Mouse (Mus musculus) frontal cortex, postnatal 14 days (tissue): ENCODE measurements around the gene Atp5j.

Experiments
- DNase-seq, 2 experiments: peaks; one replicate each; pipeline ENCODE4 v3.0.0; 2022; ENCODE audit warnings: low spot score in 2 of 2

Gene Atp5j

DNA sequence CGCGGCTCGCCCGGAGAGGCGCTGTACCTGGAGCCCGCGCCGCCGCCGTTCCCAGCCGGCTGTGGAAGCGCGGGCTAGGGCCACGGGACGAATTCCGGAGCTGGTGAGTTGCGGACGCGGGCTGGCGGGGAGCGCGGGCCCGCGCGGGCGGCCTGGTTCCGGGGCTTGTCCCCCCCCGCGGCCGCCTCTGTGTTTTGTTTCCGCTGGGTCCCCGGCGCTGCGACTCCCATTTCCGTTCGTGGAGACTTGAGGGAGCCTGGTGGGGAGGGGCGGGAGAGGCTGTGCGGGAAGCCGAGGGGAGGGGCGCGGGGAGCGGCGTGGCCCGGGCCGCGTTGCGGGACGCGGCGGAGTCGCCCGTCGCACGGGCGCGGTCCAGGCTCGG, at the start of gene Atp5j:
Atp5j (minus strand) TSS at position 185 of the 382 bp plus-strand sequence.
- peak; percentile 66 to 76 for DNase-seq

DNA sequence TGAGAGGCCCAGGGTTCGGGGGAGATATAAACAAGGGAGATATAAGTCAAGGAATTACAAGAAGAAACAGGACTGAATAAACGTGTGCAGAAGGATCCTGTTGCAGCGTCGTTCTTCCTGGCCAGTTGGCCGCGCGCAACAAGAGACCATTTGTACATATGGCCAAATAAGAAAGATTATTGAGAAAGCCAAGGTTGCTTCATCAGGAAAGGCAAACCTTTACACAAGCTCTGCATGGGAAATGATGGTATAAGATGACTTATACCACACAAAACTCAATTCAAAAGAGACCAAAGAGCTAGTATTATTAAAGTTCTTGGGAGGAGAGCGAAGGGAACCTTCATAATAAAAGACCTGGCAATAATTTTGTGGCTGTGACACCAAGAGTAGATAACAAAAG, 49.1 kb upstream of the Atp5j start:
- DNase-seq = no peak

- DNase-seq = no peak
Observed at GRCm38 (mm10) chr16:84881754-84882321, 46.4 kb upstream of the Atp5j start.

- DNase-seq = no peak
Observed at GRCm38 (mm10) chr16:84881168-84881567, 45.7 kb upstream of the Atp5j start.

DNA sequence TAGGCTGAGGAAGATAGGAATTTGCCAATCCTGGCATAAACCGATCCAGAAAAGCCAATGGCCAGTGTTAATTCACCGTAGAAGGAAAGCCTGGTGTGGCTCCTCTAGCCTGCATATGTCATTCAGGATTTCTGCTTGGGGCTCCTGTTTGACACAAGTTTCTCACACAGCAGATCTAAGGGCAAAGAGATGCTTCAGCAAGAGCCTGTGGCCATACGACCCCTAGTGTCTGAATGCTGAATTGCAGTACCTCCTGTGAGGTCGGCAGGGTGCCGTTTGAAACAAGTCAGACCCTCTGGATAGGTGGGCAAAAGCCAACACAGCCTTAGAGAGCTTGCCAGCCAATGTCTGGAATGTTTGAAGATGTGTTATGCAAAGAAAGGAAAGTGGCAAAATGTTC, 43.7 kb upstream of the Atp5j start:
- DNase-seq = peak; percentile 12 to 56

DNA sequence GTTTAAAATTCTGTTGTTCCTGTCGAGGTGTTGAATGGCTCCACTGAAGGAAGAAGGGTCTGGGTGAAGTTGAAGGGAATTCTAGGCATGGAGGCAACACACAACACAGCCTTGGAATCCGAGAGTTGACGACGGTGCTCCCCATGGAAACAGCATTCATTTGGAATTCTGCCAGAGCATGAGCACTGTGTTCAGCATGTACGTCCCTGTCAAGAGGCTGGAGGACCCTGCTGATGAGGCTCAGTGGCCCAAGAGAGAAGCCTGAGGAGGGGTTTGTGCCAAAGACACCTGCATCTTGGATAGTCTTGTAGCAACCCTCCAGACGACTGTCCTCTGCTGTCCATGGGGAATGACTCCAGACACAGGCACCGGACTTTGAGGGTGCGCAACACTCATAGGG, 40.7 kb upstream of the Atp5j start:
- peak; percentile 9 to 13 for DNase-seq

GRCm38 (mm10) chr16:84875718-84876035, 40.3 kb upstream of the Atp5j start:
- DNase-seq = no peak

GRCm38 (mm10) chr16:84875012-84875717, 39.7 kb upstream of the Atp5j start:
- DNase-seq = peak; percentile 13 to 17

- DNase-seq = no peak
Observed at GRCm38 (mm10) chr16:84873805-84874204, 38.4 kb upstream of the Atp5j start.

DNA sequence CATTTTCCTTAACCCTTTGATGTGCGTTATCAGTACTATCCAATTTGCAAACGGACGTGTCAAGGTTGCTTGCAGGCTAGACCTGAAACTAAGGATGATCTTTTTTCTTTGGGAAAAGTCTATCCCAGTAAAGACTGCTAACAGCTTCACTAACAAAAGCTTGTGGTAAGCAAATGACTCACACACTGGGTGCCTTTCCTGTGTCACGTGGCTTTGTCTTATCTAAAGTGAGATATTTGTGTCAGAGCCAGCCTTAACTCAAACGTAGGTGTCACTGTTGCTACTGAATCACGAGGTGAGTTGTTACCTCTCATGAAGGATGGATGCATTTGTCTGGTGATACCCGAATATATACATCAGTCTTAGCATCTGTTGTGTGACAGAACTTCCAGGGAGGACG, 29.2 kb upstream of the Atp5j start:
- DNase-seq = no peak

- no peak for DNase-seq
Observed at GRCm38 (mm10) chr16:84853492-84853891, 18.1 kb upstream of the Atp5j start.

DNA sequence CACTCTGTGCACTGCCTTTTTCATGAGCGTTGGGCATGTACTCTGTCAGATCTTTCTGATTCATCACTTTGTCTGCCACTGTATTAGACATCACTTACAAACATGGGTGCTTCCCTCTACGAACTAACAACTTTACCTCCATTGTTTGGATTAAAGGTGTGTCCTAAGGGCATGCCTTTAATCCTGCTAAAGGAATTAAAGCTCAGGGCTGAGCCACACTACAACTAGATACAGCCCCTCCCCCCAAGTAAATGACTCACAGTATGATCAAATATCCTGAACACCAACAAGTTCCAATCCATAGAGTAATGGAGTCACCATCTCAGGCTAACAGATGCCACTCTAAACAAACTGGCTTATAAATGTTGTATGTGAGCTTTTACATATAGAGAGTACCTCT, 3.2 kb upstream of the Atp5j start:
- no peak for DNase-seq

- peak; percentile 24 to 34 for DNase-seq
Observed at GRCm38 (mm10) chr16:84835823-84836743, 658 bp upstream of the Atp5j start.

DNA sequence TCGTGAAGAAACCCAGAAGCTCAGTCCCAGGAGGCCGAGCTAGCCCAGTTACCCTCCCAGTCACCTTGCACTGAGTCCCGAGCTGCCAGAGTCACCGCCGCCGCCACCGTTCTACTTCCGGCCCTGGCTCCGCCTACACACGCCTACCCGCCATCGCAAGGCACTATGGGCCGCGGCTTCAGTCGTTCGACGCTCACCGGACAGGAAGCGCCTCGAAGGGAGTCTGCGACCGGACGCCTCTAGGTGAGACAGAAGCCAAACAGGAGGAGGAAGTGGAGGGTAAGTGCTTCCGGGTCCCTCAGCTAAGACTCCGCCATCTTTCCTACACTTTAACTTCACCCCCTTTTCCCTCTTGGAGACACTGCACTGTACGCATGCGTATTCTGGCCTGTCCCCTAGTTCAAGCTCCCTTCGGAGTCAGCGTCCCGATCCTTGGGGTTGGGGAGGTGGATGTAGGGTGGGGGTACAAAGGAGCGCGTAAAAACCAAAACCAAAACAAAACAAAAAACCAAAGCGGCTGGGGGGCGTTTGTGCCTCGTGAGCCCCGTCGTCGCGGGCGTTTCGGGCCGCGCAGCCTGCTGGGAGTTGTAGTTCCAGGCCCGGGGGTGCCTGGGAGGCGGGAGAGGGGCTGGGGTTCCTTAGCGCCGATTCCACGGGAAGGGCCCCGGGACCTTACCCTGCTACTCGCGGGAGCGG, 532 bp downstream of the Atp5j start, which contains the start of gene Gabpa:
Gabpa (plus strand) TSS at position 181 of the 696 bp plus-strand sequence.
- peak; percentile 84 to 90 for DNase-seq

DNA sequence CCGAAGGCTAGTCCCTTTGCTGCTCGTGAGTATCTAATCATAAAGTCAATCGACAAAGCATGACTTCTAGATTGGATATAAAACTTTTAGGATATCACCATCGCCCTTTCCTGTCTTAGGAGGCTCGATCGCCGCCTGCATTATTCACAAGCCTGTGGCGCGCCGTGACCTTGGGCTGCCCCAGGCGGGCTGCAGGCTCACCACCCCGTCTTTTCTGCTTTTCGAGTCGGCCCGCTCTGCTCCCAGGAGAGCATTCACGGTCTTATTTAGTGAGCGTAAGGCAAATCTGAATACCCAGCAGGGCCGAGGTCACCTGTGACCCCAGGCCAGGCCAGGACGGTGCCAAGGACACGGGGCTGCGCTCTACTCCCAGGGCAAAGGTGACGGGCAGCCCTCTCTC, 1.1 kb downstream of the Atp5j start:
- DNase-seq = no peak

DNA sequence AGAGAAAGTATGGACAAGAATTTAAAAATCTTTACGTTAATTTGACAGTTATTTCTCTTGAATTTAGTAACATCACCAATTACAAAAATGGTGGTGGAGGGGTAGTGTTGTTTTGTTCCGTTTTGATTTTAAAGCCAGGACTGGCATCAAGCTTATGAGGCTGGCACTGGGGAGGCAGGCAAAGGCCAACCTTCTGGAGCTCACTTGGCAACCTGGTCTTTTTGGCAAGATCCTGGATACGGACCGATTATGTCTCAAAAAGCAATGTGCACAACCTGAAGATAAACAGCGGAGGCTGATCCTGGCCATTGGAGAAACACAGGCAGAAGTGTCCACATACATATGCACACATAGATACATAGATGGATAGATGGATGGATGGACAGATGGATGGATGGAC, 2.7 kb downstream of the Atp5j start:
- DNase-seq = no peak

DNA sequence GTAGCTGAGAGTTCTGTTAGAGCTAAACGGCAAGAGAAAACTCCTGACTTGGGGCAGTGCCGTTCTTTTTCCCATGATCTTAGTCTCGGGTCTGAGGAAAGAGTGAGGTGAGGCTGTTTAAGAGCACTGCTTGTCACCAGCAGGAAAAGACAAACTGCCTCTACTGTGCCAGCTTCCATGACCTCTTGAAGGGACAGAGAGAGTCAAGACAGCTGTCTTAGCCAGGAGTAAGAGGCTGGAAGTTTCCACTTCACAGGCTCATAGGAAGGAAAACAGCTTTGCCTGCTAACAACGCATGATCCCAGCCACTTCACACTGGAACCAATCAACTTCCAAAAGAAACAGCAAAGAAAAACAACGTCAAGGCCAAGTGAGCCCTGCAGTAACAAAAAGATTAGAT, 3.7 kb downstream of the Atp5j start:
- no peak for DNase-seq

- DNase-seq = no peak
Observed at GRCm38 (mm10) chr16:84825009-84825408, 10.4 kb downstream of the Atp5j start.

- no peak for DNase-seq
Observed at GRCm38 (mm10) chr16:84817423-84817822, 18.0 kb downstream of the Atp5j start.

DNA sequence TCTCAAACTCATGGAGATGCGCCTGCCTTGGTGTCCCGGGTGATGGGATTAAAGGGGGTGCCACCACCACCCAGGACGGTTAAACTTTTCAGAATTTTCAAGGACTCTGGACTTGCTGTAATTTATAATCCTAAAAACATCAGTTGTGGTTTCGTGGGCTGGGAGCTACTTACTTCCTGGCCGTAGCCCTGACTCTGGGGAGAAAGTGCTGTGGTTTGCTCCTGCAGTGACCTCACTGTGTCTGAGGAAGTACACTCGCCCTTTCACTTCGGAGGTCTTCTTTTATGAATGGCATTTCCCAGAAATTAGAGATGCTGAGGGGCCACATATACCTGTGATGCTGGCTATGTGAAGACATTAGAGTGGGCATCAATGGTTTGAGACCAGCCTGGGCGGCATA, 20.9 kb downstream of the Atp5j start:
- DNase-seq = no peak

GRCm38 (mm10) chr16:84813852-84814251, 21.6 kb downstream of the Atp5j start:
- DNase-seq = no peak

- no peak for DNase-seq
Observed at GRCm38 (mm10) chr16:84810254-84810653, 25.2 kb downstream of the Atp5j start.
